Mouse (Mus musculus) hindbrain, embryonic 13.5 days (tissue): ENCODE measurements around the gene Blvrb. TPM values are rescaled to one million over a fixed set of nuclear protein-coding genes. Genes with fewer than 3 reads are reported as not detected.

Source experiments
- ATAC-seq: fragments of 200-750 bp; cut with Nextera tagmentation; 2 replicates; pipeline ENCODE4 v1.8.0; 2017; ENCODE audit warnings: moderate TSS enrichment; ENCODE audit not compliant: low FRiP score
- H3K27ac ChIP-seq: fragments of 300-500 bp; sonication (generic); 2 replicates; pipeline ENCODE4 v1.5.1; 2015; ENCODE audit warnings: inconsistent platforms, mild to moderate bottlenecking, moderate library complexity
- H3K27me3 ChIP-seq: fragments of 300-500 bp; sonication (generic); 2 replicates; pipeline ENCODE4 v1.6.1; 2015; ENCODE audit warnings: mild to moderate bottlenecking, inconsistent platforms
- H3K36me3 ChIP-seq: fragments of 300-500 bp; sonication (generic); 2 replicates; pipeline ENCODE4 v1.6.1; 2015; ENCODE audit warnings: mild to moderate bottlenecking, inconsistent platforms
- H3K4me1 ChIP-seq: fragments of 300-500 bp; sonication (generic); replicated peaks from 2 replicates; pipeline ENCODE4 v1.6.1; 2015; ENCODE audit warnings: inconsistent platforms
- H3K4me2 ChIP-seq: fragments of 300-500 bp; sonication (generic); 2 replicates; pipeline ENCODE4 v1.6.1; 2015; ENCODE audit warnings: inconsistent platforms, mild to moderate bottlenecking, moderate library complexity
- H3K4me3 ChIP-seq: fragments of 300-500 bp; sonication (generic); 2 replicates; pipeline ENCODE4 v1.5.1; 2015; ENCODE audit warnings: mild to moderate bottlenecking, inconsistent platforms
- H3K9ac ChIP-seq: fragments of 300-500 bp; sonication (generic); 2 replicates; pipeline ENCODE4 v1.6.1; 2015; ENCODE audit warnings: mild to moderate bottlenecking, inconsistent platforms
- H3K9me3 ChIP-seq: fragments of 300-500 bp; sonication (generic); 2 replicates; pipeline ENCODE4 v1.6.1; 2016; ENCODE audit warnings: inconsistent platforms
- WGBS: fragments of 180-500 bp; shearing (Covaris S2); methylation state at CpG from one replicate; pipeline ENCODE4 v1.1.7; 2015; 5-methylcytosine and 5-hydroxymethylcytosine counted together
- polyA plus RNA-seq: library from polyadenylated mRNA; unstranded; fragments of >200 nt; fragmentation: Nextera tagmentation; extraction: Ambion mirVana; gene quantifications from 2 replicates; pipeline ENCODE4 v1.2.1, GENCODE M21; 2015

Blvrb gene
- 18.7 and 19.3 TPM in 2 replicates for polyA plus RNA-seq

DNA sequence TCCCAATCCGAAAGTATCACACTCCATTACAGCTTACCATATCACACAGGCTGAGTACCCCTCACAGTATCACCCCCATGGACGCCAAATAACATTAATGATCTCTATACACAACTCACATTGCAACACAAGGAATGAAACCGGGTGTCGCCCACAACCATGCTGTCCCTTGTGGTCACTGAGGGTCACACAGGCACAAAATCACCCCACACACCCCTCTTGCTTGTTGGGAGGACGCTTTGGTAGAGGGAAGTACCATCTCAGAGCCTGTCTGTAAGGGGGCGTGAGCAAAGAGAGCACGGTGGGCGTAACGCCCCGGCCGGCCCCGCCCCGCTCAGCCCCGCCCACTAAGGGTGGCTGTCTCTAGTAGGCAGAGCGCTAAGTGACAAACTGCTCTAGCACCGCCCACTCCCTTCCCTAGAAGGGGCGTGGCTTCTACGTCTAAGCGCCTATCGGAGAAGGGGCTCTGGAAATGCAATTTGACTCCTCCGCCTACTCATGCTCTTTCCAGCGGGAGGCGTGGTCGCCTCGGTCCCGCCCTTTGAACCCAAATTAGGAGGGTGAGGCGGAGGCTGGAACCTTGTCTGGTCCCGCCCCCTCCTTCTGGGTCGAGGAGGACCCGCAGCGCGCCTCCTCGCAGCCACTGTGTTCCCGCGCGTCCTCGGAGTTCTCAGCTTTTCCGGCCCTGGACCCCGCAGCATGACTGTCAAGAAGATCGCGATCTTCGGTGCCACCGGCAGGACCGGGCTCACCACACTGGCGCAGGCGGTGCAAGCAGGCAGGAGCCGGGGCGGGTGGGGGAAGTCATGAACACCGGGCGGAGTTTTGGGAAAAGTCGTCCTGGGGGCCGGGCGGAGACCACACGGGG lies at the start of gene Blvrb, which contains the start of gene Sptbn4:
Gene Blvrb (plus strand): TSS at position 560 of the 868 bp plus-strand sequence.
Gene Sptbn4 (minus strand): TSS at position 268 of the 868 bp plus-strand sequence.
- Histone ChIP-seq H3K27ac (peak within 1 kb of the TSS; percentile 86), H3K9me3 (no peaks in the 10 kb centered on the region), H3K27me3 (peaks cover 32% of the 10 kb centered on the region), H3K36me3 (no peaks in the 10 kb centered on the region), H3K9ac (peak within 1 kb of the TSS; percentile 89), H3K4me1 (peaks cover 28% of the 10 kb centered on the region), H3K4me3 (peak within 1 kb of the TSS; percentile 65), H3K4me2 (peak within 1 kb of the TSS; percentile 90)
- WGBS = 2% methylated on average over 54 of the region's 54 CpGs
- ATAC-seq = peak; percentile 93

DNA sequence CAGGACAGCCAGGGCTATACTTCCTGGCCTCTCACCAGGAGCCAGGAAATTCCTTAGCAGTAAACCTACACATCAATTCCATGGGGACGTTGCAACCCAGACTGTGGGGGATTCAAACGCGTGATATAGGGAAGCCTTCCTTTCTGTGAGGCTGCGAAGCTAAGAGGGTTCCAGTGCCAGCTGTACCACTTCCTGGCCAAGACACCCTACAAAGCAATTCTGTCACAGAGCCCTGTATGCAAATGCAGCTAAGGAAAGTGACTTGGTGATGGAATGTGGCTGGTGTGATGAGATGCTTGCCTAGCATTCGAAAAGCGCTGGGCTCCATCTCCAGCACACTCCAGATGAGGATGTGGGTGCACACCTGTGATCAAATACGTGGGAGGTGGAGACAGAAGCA lies 47.2 kb upstream of the Blvrb start:
- H3K4me3 ChIP-seq = no peak overlapping the region
- peaks cover 3% of the 10 kb centered on the region; the same call in 1 of the 2 replicates for H3K36me3 ChIP-seq
- ATAC-seq = no peak
- peaks cover 21% of the 10 kb centered on the region for H3K4me1 ChIP-seq
- H3K4me2 ChIP-seq = no peak overlapping the region
- no peak overlapping the region for H3K27ac ChIP-seq
- 80% methylated on average over 7 of the region's 7 CpGs for WGBS
- H3K9ac ChIP-seq = no peak overlapping the region
- H3K27me3 ChIP-seq = peaks cover 97% of the 10 kb centered on the region
- peaks cover 6% of the 10 kb centered on the region; the same call in 1 of the 2 replicates for H3K9me3 ChIP-seq

DNA sequence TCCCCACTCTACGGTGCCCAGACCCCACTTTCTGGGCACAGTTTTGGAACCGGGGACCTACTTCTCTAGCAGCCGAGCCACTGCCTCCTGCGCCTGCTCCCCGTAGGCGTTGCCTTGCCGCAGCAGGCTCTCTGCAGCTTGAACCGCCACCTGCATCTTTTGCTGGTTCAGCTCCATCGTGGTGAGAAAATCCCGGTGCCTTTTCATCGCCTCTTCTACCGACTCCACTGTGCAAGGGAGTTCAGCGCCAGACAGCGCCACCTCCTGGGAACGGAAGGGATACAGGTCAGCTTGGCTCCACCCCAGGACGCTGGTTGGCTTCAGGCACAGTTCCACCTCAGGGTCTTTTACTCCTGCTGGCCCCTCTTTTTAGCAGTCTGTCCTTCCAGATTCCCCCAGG lies 45.1 kb upstream of the Blvrb start:
- H3K4me1 ChIP-seq = peaks cover 7% of the 10 kb centered on the region
- H3K36me3 ChIP-seq = peaks cover 8% of the 10 kb centered on the region
- no peak overlapping the region for H3K4me3 ChIP-seq
- H3K9me3 ChIP-seq = peaks cover 6% of the 10 kb centered on the region; the same call in 1 of the 2 replicates
- H3K4me2 ChIP-seq = no peak overlapping the region
- ATAC-seq = no peak
- no peak overlapping the region for H3K9ac ChIP-seq
- 7% methylated on average over 16 of the region's 16 CpGs for WGBS
- H3K27ac ChIP-seq = no peak overlapping the region
- H3K27me3 ChIP-seq = peaks cover 97% of the 10 kb centered on the region

DNA sequence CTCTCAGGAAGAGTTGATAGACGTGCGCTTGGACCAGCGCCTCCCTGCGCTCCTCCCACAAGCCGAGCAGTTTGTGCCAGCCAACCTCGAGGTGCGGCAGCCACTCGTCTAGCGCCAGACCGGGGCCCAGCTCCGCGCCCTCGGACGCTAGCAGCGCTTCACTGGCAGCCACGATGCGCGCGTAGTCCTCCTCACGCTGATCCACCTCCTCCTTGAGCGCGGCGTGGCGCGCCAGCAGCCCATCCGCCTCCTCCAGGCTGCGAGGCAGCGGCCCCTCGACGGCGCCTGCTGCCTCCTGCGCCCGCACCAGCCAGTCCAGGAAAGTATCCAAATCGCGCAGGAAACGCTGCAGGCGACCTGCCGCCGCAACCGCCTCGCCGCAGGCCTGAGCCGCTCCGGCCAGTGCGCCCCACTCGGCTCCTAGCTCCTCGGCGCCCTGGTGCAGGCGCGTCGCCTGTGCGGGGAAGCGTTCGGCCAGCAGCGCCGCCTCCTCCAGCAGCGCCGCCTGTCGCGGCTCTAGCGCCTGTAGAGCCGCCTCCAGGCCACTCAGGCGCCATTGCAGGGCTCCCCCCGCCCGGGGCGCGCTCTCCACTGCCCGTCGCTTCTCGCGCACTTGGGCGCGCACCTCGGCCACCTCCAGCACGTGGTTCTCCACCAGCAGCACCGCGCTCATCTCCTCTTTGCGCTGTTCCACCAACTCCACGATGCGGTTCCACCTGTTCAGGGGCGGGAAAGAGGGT lies 43.4 kb upstream of the Blvrb start:
- no peak overlapping the region for H3K27ac ChIP-seq
- H3K9me3 ChIP-seq = peaks cover 6% of the 10 kb centered on the region; the same call in 1 of the 2 replicates
- H3K9ac ChIP-seq = no peak overlapping the region
- H3K4me1 ChIP-seq = peaks cover 20% of the 10 kb centered on the region
- peaks cover 7% of the 10 kb centered on the region for H3K36me3 ChIP-seq
- peaks cover 98% of the 10 kb centered on the region for H3K27me3 ChIP-seq
- peak overlapping the region; percentile 30; the same call in 1 of the 2 replicates for H3K4me2 ChIP-seq
- WGBS = 9% methylated on average over 66 of the region's 81 CpGs
- H3K4me3 ChIP-seq = peak overlapping the region; percentile 14; the same call in 1 of the 2 replicates
- ATAC-seq = no peak

DNA sequence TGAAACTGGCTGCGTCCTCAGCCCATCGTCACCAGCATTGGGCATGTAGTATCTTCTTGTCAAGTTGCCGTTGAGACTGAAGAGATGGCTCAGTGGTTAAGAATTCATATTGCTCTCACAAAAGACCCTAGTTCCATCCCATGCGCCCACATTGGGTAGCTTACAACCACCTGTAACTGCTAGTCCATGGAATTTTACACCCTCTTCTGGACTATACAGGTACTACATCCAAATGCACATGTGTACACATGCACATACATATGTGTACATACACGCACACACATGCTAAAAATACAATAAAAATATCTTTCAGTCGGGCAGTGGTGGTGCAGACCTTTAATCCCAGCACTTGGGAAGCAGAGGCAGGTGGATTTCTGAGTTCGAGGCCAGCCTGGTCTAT lies 41.3 kb upstream of the Blvrb start:
- H3K27me3 ChIP-seq = peaks cover 99% of the 10 kb centered on the region
- no peak overlapping the region for H3K4me2 ChIP-seq
- no peak overlapping the region for H3K4me3 ChIP-seq
- peaks cover 5% of the 10 kb centered on the region; the same call in 1 of the 2 replicates for H3K36me3 ChIP-seq
- no peak overlapping the region for H3K27ac ChIP-seq
- WGBS = 82% methylated on average over 7 of the region's 7 CpGs
- ATAC-seq = no peak
- H3K4me1 ChIP-seq = peaks cover 20% of the 10 kb centered on the region
- no peak overlapping the region for H3K9ac ChIP-seq
- peaks cover 6% of the 10 kb centered on the region; the same call in 1 of the 2 replicates for H3K9me3 ChIP-seq

DNA sequence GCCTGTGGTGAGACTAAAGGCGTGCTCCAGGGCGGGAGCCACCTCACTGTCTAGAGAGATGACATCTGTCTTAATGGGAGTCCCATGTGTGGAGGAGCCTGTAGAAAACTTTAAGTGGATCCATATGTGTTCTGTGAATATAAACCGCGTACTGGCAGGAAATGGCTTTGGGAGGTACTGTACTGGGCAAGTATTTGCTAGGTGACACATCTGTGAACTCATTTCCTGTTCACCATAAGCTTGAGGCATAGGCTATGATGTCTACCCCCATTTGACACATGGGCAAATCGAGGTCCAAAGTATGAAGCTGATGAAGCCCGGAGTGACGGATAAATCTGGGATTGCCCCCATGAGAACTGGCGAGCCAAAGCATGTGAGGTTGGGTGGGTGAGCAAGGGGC lies 40.0 kb upstream of the Blvrb start:
- H3K27ac ChIP-seq = no peak overlapping the region
- peaks cover 20% of the 10 kb centered on the region for H3K4me1 ChIP-seq
- 60% methylated on average over 8 of the region's 8 CpGs for WGBS
- peaks cover 90% of the 10 kb centered on the region for H3K27me3 ChIP-seq
- peaks cover 6% of the 10 kb centered on the region; the same call in 1 of the 2 replicates for H3K9me3 ChIP-seq
- peaks cover 9% of the 10 kb centered on the region for H3K36me3 ChIP-seq
- peak overlapping the region; percentile 45 for H3K4me3 ChIP-seq
- H3K9ac ChIP-seq = no peak overlapping the region
- H3K4me2 ChIP-seq = peak overlapping the region; percentile 68
- 0 out of 2 replicates have a peak, but pooled peaks have one; percentile 9 for ATAC-seq

DNA sequence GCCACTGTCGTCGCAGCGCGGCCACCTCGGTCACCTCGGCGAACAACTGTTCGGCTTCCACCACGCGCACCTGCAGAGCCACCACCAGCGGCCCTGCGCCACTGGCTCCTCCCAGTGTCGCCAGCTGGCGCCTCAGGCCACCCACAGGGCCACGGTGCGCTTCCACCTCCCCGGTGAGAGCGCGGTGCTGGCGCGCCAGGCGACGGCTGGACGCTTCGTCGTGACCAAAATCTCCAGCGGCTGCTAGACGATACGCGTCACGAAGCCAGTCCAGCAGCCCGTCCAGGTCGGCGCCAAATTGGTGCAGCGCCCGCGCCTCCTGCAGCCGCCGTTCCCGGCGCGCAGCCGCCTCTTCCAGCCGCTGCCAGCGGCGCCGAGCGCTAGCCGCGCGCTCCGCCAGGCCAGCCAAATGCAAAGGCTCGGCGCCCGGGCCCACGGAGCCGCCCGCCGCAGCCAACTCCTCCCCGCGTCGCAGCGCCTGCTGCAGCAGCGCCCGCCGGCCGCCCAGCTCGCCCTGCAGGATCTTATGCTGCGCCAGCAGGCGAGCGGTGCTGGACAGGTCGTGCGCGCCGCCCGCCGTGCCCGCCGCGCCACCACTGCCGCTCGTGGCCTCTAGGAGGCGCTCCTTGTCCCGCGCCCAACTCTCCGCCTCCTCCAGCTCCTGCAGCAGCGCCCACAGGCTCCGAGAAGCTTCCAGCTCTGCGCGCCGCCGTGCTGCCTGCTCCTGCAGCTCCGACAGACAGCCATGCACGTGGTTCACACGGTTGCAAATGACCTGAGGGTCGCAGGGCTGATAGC lies 39.2 kb upstream of the Blvrb start:
- Histone ChIP-seq H3K4me3 (peak overlapping the region; percentile 45), H3K9me3 (no peaks in the 10 kb centered on the region), H3K4me2 (peak overlapping the region; percentile 68), H3K27me3 (peaks cover 90% of the 10 kb centered on the region), H3K9ac (peak overlapping the region; percentile 60), H3K4me1 (peaks cover 20% of the 10 kb centered on the region), H3K27ac (no peak overlapping the region), H3K36me3 (peaks cover 9% of the 10 kb centered on the region)
- ATAC-seq = peak; percentile 82
- WGBS = 2% methylated on average over 94 of the region's 96 CpGs

DNA sequence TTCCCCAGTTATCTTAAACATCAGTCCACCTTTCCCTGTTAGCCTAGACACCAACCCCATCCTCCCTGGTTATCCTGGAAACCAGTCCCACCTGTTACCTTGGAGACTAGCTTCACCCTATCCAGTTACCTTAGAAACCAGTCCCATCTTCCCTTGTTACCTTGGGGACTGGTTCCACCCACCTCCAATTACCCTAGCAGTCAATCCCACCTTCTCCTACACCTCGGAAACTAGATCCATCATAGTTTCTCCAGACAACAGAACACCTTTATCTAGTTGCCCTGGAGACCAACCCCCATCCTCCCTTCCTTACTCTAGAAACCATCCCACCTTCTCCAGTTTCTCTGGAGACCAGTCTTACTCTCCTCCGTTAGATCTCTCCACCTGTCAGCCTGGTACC lies 30.6 kb upstream of the Blvrb start:
- H3K9me3 ChIP-seq = 0 out of 2 replicates have a peak, but pooled peaks cover under 1% of the 10 kb centered on the region
- H3K9ac ChIP-seq = no peak overlapping the region
- H3K4me3 ChIP-seq = no peak overlapping the region
- no peak for ATAC-seq
- no peaks in the 10 kb centered on the region for H3K4me1 ChIP-seq
- WGBS = 85% methylated on average over 2 of the region's 2 CpGs
- peaks cover 24% of the 10 kb centered on the region for H3K36me3 ChIP-seq
- peaks cover 34% of the 10 kb centered on the region for H3K27me3 ChIP-seq
- H3K4me2 ChIP-seq = no peak overlapping the region
- no peak overlapping the region for H3K27ac ChIP-seq

DNA sequence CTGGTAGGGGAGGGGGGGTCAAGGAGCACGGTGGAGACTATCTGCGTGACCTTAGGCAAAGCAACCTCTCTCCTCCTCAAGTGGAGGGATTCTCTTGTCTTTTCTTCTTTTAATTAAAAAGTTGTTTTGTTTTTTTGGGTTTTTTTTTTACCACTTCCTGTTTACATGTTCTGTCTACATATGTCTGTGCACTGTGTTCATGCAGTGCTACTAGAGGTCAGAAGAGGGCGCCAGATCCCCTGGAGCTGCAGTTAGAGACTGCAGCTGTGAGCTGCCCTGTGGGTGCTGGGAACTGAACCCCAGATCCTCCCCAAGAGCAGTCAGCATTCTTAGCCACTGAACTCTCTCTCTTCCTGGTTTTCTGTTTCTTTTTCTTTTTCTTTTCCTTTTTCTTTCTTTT lies 28.7 kb upstream of the Blvrb start:
- Histone ChIP-seq H3K27ac (no peak overlapping the region), H3K27me3 (peaks cover 27% of the 10 kb centered on the region), H3K4me1 (no peaks in the 10 kb centered on the region), H3K4me2 (no peak overlapping the region), H3K36me3 (peaks cover 34% of the 10 kb centered on the region), H3K9ac (no peak overlapping the region), H3K4me3 (no peak overlapping the region), H3K9me3 (peaks cover 8% of the 10 kb centered on the region; the same call in 1 of the 2 replicates)
- WGBS = 74% methylated on average over 3 of the region's 3 CpGs
- ATAC-seq = no peak

DNA sequence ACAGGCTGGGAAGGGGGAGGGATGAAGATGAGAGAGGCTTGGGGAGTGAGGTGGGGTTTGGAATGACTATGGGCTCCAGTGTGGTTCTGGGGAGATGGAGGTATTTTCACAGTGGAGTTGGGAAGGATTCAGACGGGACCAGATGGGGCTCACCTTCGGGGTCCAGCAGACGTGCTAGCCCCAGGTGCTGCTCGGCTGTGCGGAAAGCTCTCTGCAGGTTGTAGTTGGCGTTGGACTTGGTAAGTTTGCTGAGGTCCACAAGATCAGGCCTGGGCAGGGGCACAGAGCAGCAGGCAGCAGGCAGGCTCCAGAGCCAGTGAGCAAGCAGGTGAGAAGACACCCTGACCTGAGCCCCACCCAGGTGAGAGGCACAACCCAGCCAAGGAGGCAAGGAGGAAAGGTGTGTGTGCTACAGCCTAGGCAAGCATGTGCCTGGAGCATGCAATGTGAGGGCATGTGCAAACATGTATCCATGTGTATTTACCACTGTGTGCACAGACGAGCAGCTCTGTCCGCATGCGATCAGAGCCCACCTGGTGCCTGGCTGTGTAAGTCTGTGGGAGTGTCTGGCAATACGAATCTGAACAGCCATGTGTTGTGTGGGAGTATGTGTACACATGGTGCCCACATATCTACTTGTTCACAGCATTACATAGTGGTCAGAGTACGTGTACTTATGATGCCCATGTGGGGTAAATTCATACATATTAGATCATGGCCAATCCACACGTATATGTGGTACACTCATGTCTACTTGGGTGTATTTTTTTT lies 24.0 kb upstream of the Blvrb start:
- Histone ChIP-seq H3K27ac (no peak overlapping the region), H3K36me3 (peaks cover 39% of the 10 kb centered on the region), H3K27me3 (peaks cover 15% of the 10 kb centered on the region; the same call in 1 of the 2 replicates), H3K9ac (no peak overlapping the region), H3K4me1 (no peaks in the 10 kb centered on the region), H3K4me2 (no peak overlapping the region), H3K9me3 (peaks cover 8% of the 10 kb centered on the region; the same call in 1 of the 2 replicates), H3K4me3 (no peak overlapping the region)
- no peak for ATAC-seq
- 87% methylated on average over 12 of the region's 12 CpGs for WGBS

DNA sequence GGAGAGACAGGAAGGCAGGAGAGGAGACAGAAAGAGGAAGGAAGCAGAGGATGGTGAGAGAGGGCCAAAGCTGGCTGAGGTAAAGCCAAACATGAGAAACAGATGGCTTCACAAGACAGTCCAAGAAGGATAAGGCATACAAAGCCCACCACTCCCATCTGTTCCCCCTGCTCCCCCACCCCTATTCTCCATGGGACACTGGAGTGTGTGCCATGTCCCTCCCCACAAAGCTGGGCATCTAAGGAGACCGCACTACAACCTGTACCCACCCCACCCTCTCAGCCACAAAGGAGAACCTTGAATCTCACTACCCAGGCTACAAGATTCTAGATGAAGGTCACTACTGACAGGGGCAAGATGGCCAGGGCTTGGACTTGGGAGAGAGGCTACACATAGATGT lies 20.4 kb upstream of the Blvrb start:
- H3K4me2 ChIP-seq = no peak overlapping the region
- 100% methylated on average over 1 of the region's 1 CpGs for WGBS

More for the DNA sequence above, 20.4 kb upstream of the Blvrb start:
- Histone ChIP-seq H3K9ac (no peak overlapping the region), H3K9me3 (peaks cover 9% of the 10 kb centered on the region; the same call in 1 of the 2 replicates), H3K36me3 (peaks cover 40% of the 10 kb centered on the region), H3K4me1 (no peaks in the 10 kb centered on the region), H3K4me3 (no peak overlapping the region), H3K27ac (no peak overlapping the region), H3K27me3 (peaks cover 16% of the 10 kb centered on the region; the same call in 1 of the 2 replicates)
- ATAC-seq = no peak
